Mouse (Mus musculus): ENCODE results near the gene Ctrb1. TPM values are rescaled to one million over a fixed set of nuclear protein-coding genes. Genes with fewer than 3 reads are reported as not detected.
A peak's percentile ranks its signal among the peaks of the same experiment; 100 is the strongest.

Gene Ctrb1
- polyA plus RNA-seq, 1 experiment, result 85.4 TPM

DNA sequence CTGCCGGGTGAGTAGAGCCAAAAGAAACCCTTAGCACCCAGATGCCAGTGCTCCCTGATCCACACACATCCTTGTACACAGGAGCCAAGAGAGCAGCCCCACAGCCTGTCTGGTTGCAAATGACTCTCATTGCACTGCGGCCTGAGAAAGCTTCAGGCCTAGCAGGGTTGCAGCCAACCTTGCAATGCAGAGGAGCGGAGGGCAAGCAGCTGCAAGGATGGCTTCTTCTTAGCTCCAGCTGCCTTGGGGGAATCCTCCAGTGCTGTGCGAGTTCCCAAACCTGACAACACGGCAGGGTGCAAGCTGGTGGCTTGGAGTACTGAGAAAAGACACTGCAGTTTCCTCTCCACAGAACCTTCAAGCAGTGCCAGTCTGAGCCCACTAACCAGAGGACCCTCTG, 37.7 kb upstream of the Ctrb1 start:
- H3K4me3 ChIP-seq, result peak overlapping the region; percentile 9
- no peak overlapping the region for H3ac ChIP-seq (ENCODE audit: control insufficient read depth, insufficient read length)
- peak in 2 of 3 experiments; percentile 13 to 24 for TF ChIP-seq MYOD1 (IDR thresholded peaks at IDR 0.05; ENCODE audit: control insufficient read depth in 1 of 3, insufficient read length in 2 of 3, low read depth in 2 of 3)
- TF ChIP-seq TCF3 (IDR thresholded peaks at IDR 0.05; ENCODE audit: insufficient read length, low read depth), result no peak
- TF ChIP-seq E2F4 (IDR thresholded peaks at IDR 0.05; ENCODE audit: insufficient read depth), result no peak
- TF ChIP-seq POLR2AphosphoS2 (IDR thresholded peaks at IDR 0.05; ENCODE audit: insufficient read length, low read depth), result peak; percentile 16
- TF ChIP-seq MYOG (IDR thresholded peaks at IDR 0.05; ENCODE audit: control insufficient read depth in 1 of 3, insufficient read depth in 1 of 3, insufficient read length in 2 of 3, low read depth in 2 of 3), result peak in 2 of 3 experiments; percentile 36 to 75
- no peak for TF ChIP-seq REST (IDR thresholded peaks at IDR 0.05; ENCODE audit: insufficient read depth, insufficient read length)
- TF ChIP-seq SRF (IDR thresholded peaks at IDR 0.05; ENCODE audit: control insufficient read depth, insufficient read length, low read depth), result no peak
- TF ChIP-seq CEBPB (IDR thresholded peaks at IDR 0.05; ENCODE audit: insufficient read depth, poor library complexity, severe bottlenecking), result no peak
- TF ChIP-seq USF1 (IDR thresholded peaks at IDR 0.05; ENCODE audit: low read depth), result no peak
- peak; percentile 11 for TF ChIP-seq POLR2A (IDR thresholded peaks at IDR 0.05; ENCODE audit: insufficient read length, low read depth)
- H3K36me3 ChIP-seq (ENCODE audit: control insufficient read depth, insufficient read depth), result peaks cover 12% of the 10 kb centered on the region
- peak overlapping the region; percentile 99 for H3K4me2 ChIP-seq (ENCODE audit: low read depth)
- peaks cover 95% of the 10 kb centered on the region for H3K79me2 ChIP-seq (ENCODE audit: control insufficient read depth, insufficient read depth)
- H3K27me3 ChIP-seq (ENCODE audit: control insufficient read depth, insufficient read depth, insufficient read length), result no peaks in the 10 kb centered on the region

GRCm38 (mm10) chr8:111727553-111727952, 36.7 kb upstream of the Ctrb1 start:
- H3K27me3 ChIP-seq (ENCODE audit: control insufficient read depth, insufficient read depth, insufficient read length), result no peaks in the 10 kb centered on the region
- peaks cover 12% of the 10 kb centered on the region for H3K36me3 ChIP-seq (ENCODE audit: control insufficient read depth, insufficient read depth)
- peaks cover 95% of the 10 kb centered on the region for H3K79me2 ChIP-seq (ENCODE audit: control insufficient read depth, insufficient read depth)
- peak overlapping the region; percentile 99 for H3K4me2 ChIP-seq (ENCODE audit: low read depth)
- TF ChIP-seq MYOG (IDR thresholded peaks at IDR 0.05; ENCODE audit: control insufficient read depth in 1 of 3, insufficient read depth in 1 of 3, insufficient read length in 2 of 3, low read depth in 2 of 3) (no peak), CEBPB (IDR thresholded peaks at IDR 0.05; ENCODE audit: insufficient read depth, poor library complexity, severe bottlenecking) (no peak), SRF (IDR thresholded peaks at IDR 0.05; ENCODE audit: control insufficient read depth, insufficient read length, low read depth) (no peak), TCF12 (IDR thresholded peaks at IDR 0.05; ENCODE audit: insufficient read depth, poor library complexity, severe bottlenecking) (no peak), REST (IDR thresholded peaks at IDR 0.05; ENCODE audit: insufficient read depth, insufficient read length) (no peak), POLR2A (IDR thresholded peaks at IDR 0.05; ENCODE audit: insufficient read length, low read depth) (no peak)
- H3K4me3 ChIP-seq, result peak overlapping the region; percentile 9
- no peak overlapping the region for H3ac ChIP-seq (ENCODE audit: control insufficient read depth, insufficient read length)

DNA sequence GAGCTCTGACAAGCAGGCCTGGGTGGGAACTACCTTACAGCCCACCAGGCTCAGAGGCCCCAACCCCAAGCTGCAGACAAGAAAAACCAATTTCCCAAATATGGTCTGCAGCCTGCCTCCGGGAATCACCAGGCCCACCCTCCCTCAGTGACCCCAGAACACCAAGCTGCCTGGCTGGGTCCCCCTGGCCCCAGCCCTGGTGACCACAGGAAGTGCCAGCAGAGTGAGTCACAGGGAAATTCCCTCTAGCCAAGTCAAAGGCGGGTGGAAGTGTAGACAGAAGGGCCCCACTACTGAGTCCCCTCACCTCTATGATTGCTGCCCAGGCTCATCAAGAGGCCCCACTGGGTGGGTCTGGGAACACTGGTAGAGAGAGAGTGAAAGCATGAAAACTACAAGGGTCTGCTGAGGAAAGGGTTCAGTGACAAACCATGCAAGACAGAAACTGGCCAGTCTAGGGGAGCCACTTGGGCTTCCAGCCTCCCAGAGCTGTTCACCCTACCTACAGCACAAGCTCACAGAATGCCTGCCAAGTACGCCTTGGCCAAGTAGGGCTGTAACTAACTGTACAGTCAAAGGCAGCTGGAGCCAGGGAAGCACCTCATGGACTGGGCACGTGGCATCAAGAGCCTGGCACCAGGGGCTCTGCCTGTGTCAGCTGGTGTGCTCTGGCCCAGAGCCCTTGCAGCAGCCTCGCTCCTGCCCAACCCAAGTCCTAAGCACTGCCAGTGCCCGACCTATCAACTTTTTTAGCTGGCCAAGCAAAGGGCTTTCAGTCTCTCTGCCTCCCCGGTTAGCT, 35.5 kb upstream of the Ctrb1 start:
- Histone ChIP-seq H3K79me2 (ENCODE audit: control insufficient read depth, insufficient read depth) (peaks cover 97% of the 10 kb centered on the region), H3K4me3 (peak overlapping the region; percentile 9), H3K36me3 (ENCODE audit: control insufficient read depth, insufficient read depth) (peaks cover 12% of the 10 kb centered on the region), H3K4me2 (ENCODE audit: low read depth) (peak overlapping the region; percentile 99), H3ac (ENCODE audit: control insufficient read depth, insufficient read length) (no peak overlapping the region), H3K27me3 (ENCODE audit: control insufficient read depth, insufficient read depth, insufficient read length) (no peaks in the 10 kb centered on the region)
- TF ChIP-seq MYOD1 (IDR thresholded peaks at IDR 0.05; ENCODE audit: control insufficient read depth in 1 of 3, insufficient read length in 2 of 3, low read depth in 2 of 3), result peak in 2 of 3 experiments; percentile 93 to 95
- peak; percentile 34 for TF ChIP-seq TCF3 (IDR thresholded peaks at IDR 0.05; ENCODE audit: insufficient read length, low read depth)
- peak; percentile 79 to 99 (median 95) for TF ChIP-seq MYOG (IDR thresholded peaks at IDR 0.05; ENCODE audit: control insufficient read depth in 1 of 3, insufficient read depth in 1 of 3, insufficient read length in 2 of 3, low read depth in 2 of 3)
- TF ChIP-seq REST (IDR thresholded peaks at IDR 0.05; ENCODE audit: insufficient read depth, insufficient read length), result no peak
- peak; percentile 97 for TF ChIP-seq SRF (IDR thresholded peaks at IDR 0.05; ENCODE audit: control insufficient read depth, insufficient read length, low read depth)
- peak; percentile 47 for TF ChIP-seq POLR2A (IDR thresholded peaks at IDR 0.05; ENCODE audit: insufficient read length, low read depth)
- peak; percentile 52 for TF ChIP-seq POLR2AphosphoS2 (IDR thresholded peaks at IDR 0.05; ENCODE audit: insufficient read length, low read depth)
- peak; percentile 56 for TF ChIP-seq MAX (IDR thresholded peaks at IDR 0.05; ENCODE audit: low read depth)
- TF ChIP-seq USF1 (IDR thresholded peaks at IDR 0.05; ENCODE audit: low read depth), result peak; percentile 90
- no peak for TF ChIP-seq E2F4 (IDR thresholded peaks at IDR 0.05; ENCODE audit: insufficient read depth)
- peak; percentile 60 for TF ChIP-seq TCF12 (IDR thresholded peaks at IDR 0.05; ENCODE audit: insufficient read depth, poor library complexity, severe bottlenecking)
- TF ChIP-seq CEBPB (IDR thresholded peaks at IDR 0.05; ENCODE audit: insufficient read depth, poor library complexity, severe bottlenecking), result no peak

DNA sequence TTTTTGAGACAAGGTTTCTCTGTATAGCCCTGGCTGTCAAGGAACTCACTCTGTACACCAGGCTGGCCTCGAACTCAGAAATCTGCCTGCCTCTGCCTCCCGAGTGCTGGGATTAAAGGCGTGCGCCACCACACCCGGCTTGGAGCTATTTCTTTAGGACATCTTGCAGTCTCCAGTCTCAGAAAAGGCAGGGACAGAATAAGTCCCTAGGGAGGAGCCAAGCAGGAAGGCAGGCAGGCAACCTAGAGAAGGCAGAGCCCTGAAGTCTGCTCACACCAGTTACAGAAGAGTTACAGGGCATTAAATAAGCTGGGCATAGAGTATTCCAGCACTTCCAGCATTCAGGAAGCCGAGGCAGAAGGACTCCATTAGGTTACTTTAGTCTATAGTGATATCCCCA, 34.5 kb upstream of the Ctrb1 start:
- Histone ChIP-seq H3K36me3 (ENCODE audit: control insufficient read depth, insufficient read depth) (peaks cover 16% of the 10 kb centered on the region), H3K4me3 (no peak overlapping the region), H3K79me2 (ENCODE audit: control insufficient read depth, insufficient read depth) (peaks cover 97% of the 10 kb centered on the region), H3ac (ENCODE audit: control insufficient read depth, insufficient read length) (no peak overlapping the region), H3K27me3 (ENCODE audit: control insufficient read depth, insufficient read depth, insufficient read length) (no peaks in the 10 kb centered on the region), H3K4me2 (ENCODE audit: low read depth) (peak overlapping the region; percentile 99)
- TF ChIP-seq CEBPB (IDR thresholded peaks at IDR 0.05; ENCODE audit: insufficient read depth, poor library complexity, severe bottlenecking) (no peak), MYOD1 (IDR thresholded peaks at IDR 0.05; ENCODE audit: control insufficient read depth in 1 of 3, insufficient read length in 2 of 3, low read depth in 2 of 3) (no peak), MAX (IDR thresholded peaks at IDR 0.05; ENCODE audit: low read depth) (no peak), POLR2A (IDR thresholded peaks at IDR 0.05; ENCODE audit: insufficient read length, low read depth) (no peak), E2F4 (IDR thresholded peaks at IDR 0.05; ENCODE audit: insufficient read depth) (no peak), TCF12 (IDR thresholded peaks at IDR 0.05; ENCODE audit: insufficient read depth, poor library complexity, severe bottlenecking) (no peak), MYOG (IDR thresholded peaks at IDR 0.05; ENCODE audit: control insufficient read depth in 1 of 3, insufficient read depth in 1 of 3, insufficient read length in 2 of 3, low read depth in 2 of 3) (no peak), SRF (IDR thresholded peaks at IDR 0.05; ENCODE audit: control insufficient read depth, insufficient read length, low read depth) (no peak), TCF3 (IDR thresholded peaks at IDR 0.05; ENCODE audit: insufficient read length, low read depth) (no peak), POLR2AphosphoS2 (IDR thresholded peaks at IDR 0.05; ENCODE audit: insufficient read length, low read depth) (no peak), USF1 (IDR thresholded peaks at IDR 0.05; ENCODE audit: low read depth) (no peak), REST (IDR thresholded peaks at IDR 0.05; ENCODE audit: insufficient read depth, insufficient read length) (no peak)
